Mouse (Mus musculus) layer of hippocampus, adult 11-12 months (tissue): ENCODE results near the gene Pkn3.
A peak's percentile ranks its signal among the peaks of the same experiment; 100 is the strongest.

Source experiments
- DNase-seq: peaks from one replicate; pipeline ENCODE4 v3.0.0; 2022; ENCODE audit warnings: low spot score

Gene Pkn3

GRCm38 (mm10) chr2:30063791-30064190 is 13.7 kb upstream of the Pkn3 start:
- DNase-seq: no peak

- no peak for DNase-seq
These were observed 13.2 kb upstream of the Pkn3 start for GRCm38 (mm10) chr2:30064298-30064697.

DNA sequence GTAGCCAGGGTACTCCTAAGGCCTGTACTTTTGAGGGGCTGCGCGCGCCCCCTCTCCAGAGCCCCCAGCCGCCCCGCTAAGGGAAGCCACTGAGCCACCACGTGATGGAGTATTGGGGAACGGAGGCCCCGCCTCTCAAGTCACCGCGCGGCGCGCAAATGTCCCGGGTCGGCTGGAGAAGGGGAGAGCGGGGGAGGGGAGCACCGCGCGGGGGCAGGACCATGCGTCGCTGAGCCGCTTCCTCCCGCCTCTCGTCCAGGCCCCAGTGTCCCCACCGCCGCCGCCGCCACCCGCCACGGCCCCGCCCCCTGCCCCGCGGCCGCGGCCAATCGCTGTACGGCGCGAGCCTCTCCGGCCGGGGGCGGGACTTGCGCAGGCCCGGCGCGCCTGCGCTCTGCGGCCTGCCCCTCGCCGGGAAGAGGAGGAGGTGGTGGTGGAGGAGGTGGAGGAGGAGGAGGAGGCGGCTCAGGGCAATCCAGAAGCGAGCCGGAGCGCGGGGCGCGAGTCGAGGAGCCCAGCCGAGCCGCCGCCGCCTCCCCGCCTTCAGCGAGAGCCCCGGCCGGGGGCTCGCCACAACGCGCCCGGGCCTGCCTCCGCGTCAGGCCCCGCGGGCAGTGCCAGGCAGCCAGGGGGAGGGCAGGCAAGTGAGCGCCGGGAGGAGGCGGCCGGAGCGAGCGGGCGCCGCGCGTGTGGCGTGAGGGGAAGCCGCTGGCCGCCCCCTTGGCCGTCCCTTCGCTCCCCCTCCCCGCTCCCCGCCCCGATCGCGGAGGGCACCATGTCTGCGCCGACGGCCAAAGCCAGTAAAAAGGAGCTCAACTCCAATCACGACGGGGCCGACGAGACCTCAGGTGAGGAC is 11.2 kb upstream of the Pkn3 start:
- DNase-seq: peak; percentile 92

GRCm38 (mm10) chr2:30067031-30067888 is 10.2 kb upstream of the Pkn3 start:
- DNase-seq: peak; percentile 33

GRCm38 (mm10) chr2:30067962-30068361 is 9.5 kb upstream of the Pkn3 start:
- no peak for DNase-seq

DNA sequence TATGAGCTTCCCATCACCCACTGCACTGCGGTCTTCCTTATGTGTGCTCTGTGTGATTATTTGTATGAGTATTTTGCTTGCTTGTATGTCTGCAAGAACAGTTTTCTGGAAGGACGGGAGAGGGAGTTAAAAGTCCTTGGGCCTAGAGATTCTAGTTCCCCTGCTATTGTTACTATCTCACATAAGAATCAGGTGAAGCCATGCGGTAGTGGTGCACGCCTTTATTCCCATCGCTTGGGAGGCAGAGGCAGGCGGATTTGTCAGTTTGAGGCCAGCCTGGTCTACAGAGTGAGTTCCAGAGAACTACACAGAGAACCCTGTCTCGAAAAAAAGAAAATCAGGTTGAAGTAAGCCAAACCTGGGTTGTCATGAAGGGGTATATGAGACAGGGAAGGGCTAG is 4.6 kb upstream of the Pkn3 start:
- DNase-seq: no peak

DNA sequence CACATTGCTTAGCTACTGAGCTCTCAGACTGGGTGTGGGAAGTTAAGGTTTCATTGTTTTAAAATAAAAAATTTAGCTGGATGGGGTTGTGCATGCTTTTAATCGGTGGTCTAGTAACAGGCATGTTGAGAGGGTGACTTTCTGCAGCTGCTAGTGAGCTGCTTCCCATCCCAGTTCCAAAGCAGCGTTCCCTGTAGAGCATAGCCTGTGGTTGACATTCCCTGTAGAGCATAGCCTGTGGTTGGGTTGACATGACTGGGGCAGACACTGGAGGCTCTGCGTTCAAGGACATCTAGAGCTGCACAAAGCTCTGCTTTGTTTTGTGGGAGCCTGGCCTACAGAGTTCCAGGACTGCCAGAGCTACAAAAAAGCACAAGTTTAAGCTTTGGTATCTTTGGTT is 4.2 kb upstream of the Pkn3 start:
- DNase-seq: no peak

- DNase-seq: no peak
These were observed 1.9 kb upstream of the Pkn3 start for GRCm38 (mm10) chr2:30075625-30076024.

DNA sequence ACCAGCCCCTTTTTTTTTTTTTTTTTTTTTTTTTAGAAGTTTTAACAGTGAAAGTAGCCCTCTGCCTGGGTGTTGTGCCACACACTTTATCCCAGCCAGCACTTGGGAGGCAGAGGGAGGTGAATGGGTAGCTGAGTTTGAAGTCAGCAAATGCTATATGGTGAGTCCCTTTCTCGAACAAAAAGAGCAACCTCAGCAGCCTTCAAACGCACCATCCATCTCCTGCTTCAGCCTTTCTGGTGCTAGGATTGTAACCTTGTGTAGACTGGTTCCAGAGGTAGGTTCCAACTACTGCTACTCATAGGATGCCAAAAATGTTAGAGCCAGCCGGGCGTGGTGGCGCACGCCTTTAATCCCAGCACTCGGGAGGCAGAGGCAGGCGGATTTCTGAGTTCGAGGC is 1.0 kb upstream of the Pkn3 start:
- DNase-seq: no peak

- DNase-seq: no peak
These were observed 525 bp upstream of the Pkn3 start for GRCm38 (mm10) chr2:30076959-30077358.

DNA sequence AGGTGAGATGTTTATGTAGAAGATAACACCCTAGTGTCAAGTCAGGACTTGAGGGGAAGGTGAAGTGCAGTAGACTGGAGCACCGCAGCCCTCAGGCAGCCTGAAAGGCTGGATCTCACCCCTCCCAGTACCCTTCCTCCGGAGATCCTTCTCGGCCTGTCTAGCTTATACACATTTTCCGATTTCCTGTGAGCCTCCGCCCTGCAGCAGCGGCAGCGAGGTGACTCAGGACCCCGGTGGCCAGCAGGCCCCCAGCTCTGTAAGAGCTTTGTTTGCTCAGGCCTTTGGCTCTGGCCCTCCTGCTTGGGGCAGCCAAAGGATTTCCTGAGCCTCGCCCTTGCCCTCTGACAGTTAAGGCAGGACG is 847 bp downstream of the Pkn3 start:
- DNase-seq: no peak

DNA sequence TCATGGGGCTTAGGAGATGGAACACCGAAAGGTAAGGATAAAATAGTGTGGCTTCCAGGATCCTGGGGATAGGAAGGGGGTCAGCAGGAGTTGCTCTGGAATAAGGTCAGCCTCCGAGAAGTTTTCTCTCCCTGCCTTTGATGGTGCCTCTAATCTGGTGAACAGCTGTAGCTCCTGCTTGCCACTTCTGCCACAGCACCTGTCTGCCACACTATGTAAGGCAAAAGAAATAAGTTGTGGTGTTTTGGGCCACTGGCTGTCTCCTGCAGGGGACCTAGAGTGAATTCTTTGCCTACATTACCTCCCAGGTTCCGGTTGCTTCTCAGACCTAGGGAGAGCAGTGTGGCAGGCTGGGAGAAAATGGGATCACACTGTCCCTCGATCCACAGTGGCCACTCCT is 1.3 kb downstream of the Pkn3 start:
- DNase-seq: no peak

DNA sequence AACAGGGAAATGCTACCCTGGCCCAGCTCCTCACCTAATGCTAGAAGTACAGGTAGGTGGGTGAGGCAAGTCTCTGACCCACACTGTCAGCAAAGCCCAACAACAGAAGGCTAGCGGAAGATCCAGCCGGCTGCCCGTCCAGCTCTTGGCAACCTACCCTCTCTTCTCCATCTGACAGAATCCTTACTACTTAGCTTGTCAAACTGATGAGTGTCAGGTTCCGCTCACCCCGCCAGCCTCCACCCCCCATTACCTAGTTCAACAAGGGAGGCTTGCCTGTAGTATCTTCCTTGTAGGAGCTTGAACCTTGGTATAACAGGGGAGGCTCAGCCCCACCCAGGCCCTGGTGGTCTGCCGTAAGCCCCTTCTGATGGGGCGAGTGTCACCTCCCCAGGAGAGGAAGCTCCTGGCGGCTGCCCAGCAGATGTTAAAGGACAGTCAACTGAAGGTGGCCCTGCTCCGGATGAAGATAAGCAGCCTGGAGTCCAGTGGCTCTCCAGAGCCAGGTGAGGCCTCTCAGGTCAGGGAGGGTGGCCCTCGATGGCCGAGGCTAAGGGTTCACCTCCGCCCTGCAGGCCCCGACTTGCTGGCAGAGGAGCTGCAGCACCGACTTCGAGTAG is 2.8 kb downstream of the Pkn3 start:
- no peak for DNase-seq

- no peak for DNase-seq
These were observed 6.6 kb downstream of the Pkn3 start for GRCm38 (mm10) chr2:30084113-30084512.

GRCm38 (mm10) chr2:30084632-30085031 is 7.1 kb downstream of the Pkn3 start:
- no peak for DNase-seq

- DNase-seq: no peak
These were observed 9.8 kb downstream of the Pkn3 start for GRCm38 (mm10) chr2:30087310-30087709.

DNA sequence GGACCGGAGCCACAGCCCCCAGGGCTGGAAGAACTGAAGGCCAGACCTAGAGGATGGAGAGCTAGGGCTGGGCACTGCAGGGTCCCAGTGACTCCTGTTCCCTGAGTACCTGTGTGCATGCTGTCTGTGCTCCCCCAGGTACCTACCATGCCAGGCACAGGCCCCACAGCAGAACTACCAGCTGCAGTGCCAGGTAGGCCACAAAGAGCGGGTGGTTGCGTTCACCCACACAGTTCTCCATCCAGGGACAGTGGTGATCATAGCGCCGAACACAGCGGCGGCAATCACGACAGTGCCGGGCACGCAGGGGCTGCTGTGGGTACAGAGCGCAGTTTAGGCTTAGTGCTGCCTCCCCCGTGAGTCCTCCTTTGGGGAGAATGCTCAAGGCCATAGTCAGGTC is 14.0 kb downstream of the Pkn3 start:
- DNase-seq: no peak

GRCm38 (mm10) chr2:30092280-30092918 is 14.9 kb downstream of the Pkn3 start:
- DNase-seq: no peak

- peak; percentile 94 for DNase-seq
These were observed 16.2 kb downstream of the Pkn3 start, which contains the start of gene Zdhhc12 for GRCm38 (mm10) chr2:30093471-30094207. TSS of gene Zdhhc12 (minus strand) at chr2:30093648.

- no peak for DNase-seq
These were observed 16.7 kb downstream of the Pkn3 start for GRCm38 (mm10) chr2:30094208-30094588.

- DNase-seq: peak; percentile 39
These were observed 18.5 kb downstream of the Pkn3 start for GRCm38 (mm10) chr2:30095882-30096527.
